Mouse (Mus musculus): Measurements from ENCODE around the gene Slc9a9. TPM values are rescaled to one million over a fixed set of nuclear protein-coding genes. Genes with fewer than 3 reads are reported as not detected.

Slc9a9 gene
- polyA plus RNA-seq, 1 experiment: not detected

DNA sequence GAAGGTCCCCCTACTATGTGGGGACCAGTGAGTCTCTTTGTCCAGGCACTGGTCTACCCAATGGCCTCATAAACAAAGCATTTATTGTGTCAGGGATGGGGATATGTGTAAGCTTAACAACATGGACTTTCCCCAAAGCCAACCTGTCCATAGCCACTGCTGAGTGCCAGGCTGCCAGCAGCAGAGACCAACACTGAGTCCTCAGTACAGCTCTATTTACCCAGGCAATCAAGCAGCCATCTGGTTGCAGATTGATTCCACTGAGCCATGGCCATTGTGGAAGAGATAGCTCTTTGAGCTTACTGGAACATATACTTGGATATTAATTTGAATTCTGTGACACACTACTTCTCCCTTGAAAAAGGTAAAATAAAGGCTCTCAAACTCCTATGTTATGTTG, 570.2 kb downstream of the Slc9a9 start:
- no peak for TF ChIP-seq GATA1 (IDR thresholded peaks at IDR 0.05; ENCODE audit: low read length)

DNA sequence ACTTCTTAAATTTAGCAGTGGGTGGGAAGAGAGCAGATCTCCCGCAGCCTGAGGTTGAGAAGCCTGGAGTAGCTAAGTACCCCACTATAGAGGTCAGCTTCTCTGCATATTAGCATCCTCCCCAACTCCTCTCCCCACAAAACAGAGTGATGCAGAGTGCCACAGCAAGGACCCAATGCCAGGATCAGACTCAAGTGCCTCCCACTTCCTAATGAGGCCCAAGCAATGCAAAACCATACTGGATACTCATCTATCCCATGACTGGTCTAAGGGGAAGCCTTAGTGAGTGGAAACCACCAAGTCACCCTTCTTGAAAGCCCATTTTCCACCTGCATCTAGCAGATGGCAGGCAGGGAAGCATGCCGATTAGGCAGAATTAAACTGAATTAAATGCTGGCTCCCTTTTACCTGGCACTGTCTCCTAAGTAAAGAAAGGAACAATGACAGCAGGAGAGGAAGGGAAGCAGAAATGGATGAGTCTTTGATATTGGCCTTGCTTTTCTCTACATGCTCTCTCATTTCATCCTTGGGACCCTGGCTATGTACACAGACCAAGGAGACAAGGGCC, 573.0 kb downstream of the Slc9a9 start:
- no peak for TF ChIP-seq GATA1 (IDR thresholded peaks at IDR 0.05; ENCODE audit: low read length)

DNA sequence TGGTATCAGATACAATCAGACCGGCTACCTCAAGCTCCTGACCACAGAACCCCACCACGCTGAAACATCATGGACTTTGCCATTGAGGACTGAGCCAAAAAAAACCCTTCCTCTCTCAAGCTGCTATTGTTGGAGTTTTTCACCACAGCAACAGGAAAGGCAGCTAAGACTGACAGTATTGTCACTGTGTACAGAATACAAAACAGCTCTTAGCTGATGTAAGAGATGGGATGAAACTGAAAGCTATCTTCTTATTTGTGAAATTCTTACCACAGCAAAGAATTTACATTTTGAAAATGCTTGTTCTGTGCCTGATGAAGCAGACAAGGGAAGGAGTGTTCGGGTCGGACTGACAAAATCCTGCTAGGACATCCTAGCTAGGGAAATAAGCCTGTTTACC, 584.5 kb downstream of the Slc9a9 start:
- no peak for TF ChIP-seq GATA1 (IDR thresholded peaks at IDR 0.05; ENCODE audit: low read length)

DNA sequence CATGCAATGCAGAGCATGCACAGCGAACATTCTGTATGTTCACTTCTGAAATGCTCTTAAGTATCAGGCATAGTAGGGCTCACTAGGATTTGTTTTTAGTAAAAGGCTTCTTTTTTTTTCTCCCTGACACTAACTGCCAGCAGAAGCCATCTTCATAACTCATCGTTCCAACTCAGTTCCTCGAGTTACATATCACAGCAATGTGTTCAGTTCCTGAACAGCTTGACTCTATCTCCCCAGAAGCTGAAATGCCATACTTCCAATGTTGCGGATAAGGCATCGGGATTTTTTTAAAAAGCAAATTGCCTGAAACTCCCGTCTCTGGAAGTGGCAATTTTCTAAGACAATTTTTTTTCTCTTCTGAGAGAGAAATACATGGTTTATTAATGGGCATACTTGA, 586.1 kb downstream of the Slc9a9 start:
- TF ChIP-seq GATA1 (IDR thresholded peaks at IDR 0.05; ENCODE audit: low read length): no peak

DNA sequence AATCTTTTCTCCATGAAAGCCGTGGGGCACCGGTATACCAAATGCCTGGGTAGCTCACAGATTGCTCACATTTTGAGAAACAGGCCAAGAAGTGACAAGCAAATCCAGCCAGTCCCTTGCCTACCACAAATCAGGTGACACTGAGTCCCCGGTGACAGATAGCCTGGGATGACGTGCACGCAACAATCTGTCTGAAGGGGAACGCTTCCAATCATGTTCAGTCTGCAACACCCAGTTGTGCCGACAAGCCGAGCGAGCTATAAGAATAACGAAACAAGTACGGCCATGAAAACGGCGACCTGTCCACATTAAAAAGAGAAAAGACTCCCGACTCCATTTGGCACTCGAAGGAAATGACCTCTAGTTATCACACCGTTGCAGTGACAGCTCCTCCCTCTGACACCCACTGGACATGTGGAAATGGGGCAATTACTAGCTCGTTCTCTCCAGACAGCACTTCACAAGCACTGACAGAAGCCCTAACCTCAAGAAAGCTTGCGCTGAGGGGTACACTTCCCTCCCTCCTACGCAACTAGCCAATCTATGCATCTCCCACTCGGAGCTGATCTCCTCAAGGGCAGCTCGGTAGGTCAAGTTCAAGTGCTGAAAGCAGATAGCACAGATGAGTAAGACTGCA, 587.1 kb downstream of the Slc9a9 start:
- no peak for TF ChIP-seq GATA1 (IDR thresholded peaks at IDR 0.05; ENCODE audit: low read length)

DNA sequence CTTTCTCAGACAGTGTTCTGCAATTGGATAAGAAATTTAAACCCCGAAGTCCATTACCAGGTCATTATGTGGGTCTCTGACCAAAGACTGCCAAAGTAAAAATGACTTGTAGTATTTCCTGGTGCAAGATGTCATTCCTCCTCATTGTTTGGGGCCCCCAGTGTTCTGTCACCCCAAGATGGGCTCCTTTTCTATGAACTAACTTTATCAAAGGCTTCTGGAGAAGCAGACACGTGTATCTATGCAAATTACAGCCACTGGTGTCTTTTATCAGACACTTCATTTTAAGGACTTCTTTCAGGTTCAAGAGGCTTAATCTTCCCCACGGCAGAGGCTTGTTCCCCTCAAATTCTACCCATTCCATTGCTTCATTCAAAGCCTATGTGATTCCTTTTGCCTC, 593.1 kb downstream of the Slc9a9 start:
- TF ChIP-seq GATA1 (IDR thresholded peaks at IDR 0.05; ENCODE audit: low read length): no peak

DNA sequence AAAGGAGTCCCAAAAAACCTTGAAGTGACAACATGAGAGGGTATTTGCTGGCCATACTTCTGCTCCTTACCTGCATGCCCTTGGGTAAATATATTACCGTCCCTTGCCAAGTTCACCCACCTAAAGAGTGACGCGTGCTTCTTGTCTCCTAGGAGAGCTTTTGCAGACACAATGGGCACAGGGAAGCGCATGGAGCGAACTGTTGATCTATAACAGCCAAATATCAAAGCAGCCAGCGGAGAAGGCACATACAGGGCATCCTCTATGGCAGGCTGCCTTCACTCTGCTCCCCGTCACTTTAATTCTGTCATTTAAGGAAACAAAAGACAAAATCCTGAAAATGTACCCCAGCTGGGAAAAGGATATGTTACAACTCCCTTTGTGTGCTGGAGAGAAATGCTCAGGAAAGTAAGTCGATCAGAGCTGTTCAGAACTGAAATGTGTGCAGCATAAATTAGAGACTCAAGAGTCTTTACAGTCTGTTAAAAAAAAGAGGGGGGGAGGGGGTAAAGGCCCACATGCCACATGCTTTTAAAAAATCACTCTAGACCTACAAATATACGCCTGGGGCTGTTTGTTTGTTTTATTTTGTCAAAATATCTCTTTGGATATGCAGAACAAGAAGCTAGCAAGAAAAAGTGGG, 594.3 kb downstream of the Slc9a9 start:
- TF ChIP-seq GATA1 (IDR thresholded peaks at IDR 0.05; ENCODE audit: low read length): no peak

DNA sequence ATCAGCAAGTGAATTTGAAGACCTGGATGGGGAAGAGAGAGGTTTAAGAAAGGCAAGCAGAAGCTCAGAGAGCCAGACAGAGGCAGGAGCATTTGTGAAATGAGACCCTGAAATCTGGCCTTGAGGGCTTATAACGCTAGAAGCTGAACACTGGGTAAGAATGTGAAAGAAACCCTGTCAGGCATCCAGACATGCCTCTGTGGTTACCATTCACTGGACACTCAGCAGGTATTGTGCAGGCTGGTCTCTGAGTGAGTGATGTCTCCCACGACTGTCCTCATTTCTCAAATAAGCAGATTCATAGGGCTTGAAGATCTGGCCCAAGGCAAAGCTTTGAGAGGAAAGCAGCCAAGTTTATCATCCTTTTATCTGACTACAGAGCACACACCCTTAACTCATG, 596.5 kb downstream of the Slc9a9 start:
- TF ChIP-seq GATA1 (IDR thresholded peaks at IDR 0.05; ENCODE audit: low read length): no peak

DNA sequence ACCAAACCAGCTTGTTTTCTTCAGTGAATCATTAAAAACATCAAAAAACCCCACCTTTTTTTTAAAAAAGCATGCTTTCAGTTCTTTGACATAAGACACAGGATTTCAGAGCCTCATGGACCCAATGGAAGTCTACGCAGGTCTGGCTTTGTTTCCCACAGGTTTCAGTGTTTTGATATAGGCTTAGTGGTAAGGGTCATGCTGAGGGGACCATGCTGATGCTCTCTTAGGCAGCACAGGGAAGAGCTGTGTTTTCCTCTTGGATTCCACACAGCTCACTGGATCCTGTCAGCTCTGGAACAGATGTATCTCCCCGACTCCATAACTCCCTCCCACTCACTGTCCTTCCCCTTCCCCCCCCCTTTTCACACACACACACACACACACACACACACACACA, 597.2 kb downstream of the Slc9a9 start:
- TF ChIP-seq GATA1 (IDR thresholded peaks at IDR 0.05; ENCODE audit: low read length): no peak

DNA sequence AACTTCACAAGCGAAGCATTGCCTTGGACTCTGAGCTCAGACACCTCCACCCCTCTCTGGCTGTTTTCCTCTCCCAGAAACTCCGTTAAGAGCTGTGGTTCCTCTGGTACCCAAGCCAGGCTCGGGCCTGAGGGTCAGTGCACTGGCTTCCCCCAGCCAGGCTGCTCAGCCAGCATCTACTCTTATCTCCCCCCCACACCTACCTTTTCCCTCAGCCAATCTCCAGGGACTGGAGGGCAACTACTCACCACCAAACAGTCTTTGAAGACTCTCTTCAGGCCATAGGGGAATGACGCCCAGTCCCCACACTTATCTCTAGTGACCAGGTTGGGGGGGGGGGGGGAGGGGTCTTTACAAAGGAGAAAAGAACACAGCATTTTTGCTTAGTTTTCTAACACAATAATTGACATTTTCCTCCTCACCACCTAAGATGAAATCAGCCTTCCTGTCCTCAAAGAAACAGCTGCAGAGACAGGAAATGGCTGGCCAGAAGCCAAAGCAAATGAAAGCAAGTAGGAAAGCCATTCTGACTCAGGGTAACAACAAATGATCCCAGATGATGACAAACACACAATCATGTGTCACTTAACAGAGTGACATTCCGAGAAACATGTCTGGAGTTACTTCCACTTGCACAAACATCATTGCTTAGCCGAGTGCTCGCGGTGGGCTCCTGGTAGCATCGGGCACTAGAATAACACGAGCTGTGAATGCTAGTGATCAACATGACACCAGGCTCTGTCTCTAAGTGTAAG, 610.1 kb downstream of the Slc9a9 start:
- no peak for TF ChIP-seq GATA1 (IDR thresholded peaks at IDR 0.05; ENCODE audit: low read length)

Other genes with a start within 250 kb of the Slc9a9 start
- 6.0 and 7.6 TPM in 2 replicates for gene 1190002N15Rik, start 131.8 kb upstream of the Slc9a9 start, polyA plus RNA-seq (2012)

Measured in G1E-ER4 (cell line).